Mouse (Mus musculus) skeletal muscle tissue, adult 2 months (tissue): ENCODE results near the gene Lysmd3.
A peak's percentile ranks its signal among the peaks of the same experiment; 100 is the strongest.
"Not testable (repeated sequence)": the region's sequence is repeated elsewhere in the genome, so short reads cannot be mapped to it uniquely, and the experiment has no call there.

Experiments used
- DNase-seq: peaks from one replicate; pipeline ENCODE4 v3.0.0-alpha.2; 2012; ENCODE audit warnings: low read depth, low spot score

Gene Lysmd3

GRCm38 (mm10) chr13:81657351-81658052 is at the start of gene Lysmd3:
Gene Lysmd3 (plus strand): TSS chr13:81657663.
- peak; percentile 88 for DNase-seq

- DNase-seq, result no peak
Measured at GRCm38 (mm10) chr13:81610349-81610748, 47.1 kb upstream of the Lysmd3 start.

- DNase-seq, result not testable (repeated sequence)
Measured at GRCm38 (mm10) chr13:81627861-81628260, 29.6 kb upstream of the Lysmd3 start.

GRCm38 (mm10) chr13:81628631-81629190 is 28.8 kb upstream of the Lysmd3 start:
- no peak for DNase-seq

- DNase-seq, result no peak
Measured at GRCm38 (mm10) chr13:81629395-81629794, 28.1 kb upstream of the Lysmd3 start.

GRCm38 (mm10) chr13:81630566-81630965 is 26.9 kb upstream of the Lysmd3 start:
- DNase-seq, result no peak

GRCm38 (mm10) chr13:81632720-81633415 is 24.6 kb upstream of the Lysmd3 start, which contains the start of gene Adgrv1:
Gene Adgrv1 (minus strand): TSS chr13:81633154.
- DNase-seq, result no peak

GRCm38 (mm10) chr13:81639624-81640023 is 17.8 kb upstream of the Lysmd3 start:
- DNase-seq, result no peak

- DNase-seq, result no peak
Measured at GRCm38 (mm10) chr13:81640881-81641280, 16.6 kb upstream of the Lysmd3 start.

- DNase-seq, result peak; percentile 21
Measured at GRCm38 (mm10) chr13:81641289-81642045, 16.0 kb upstream of the Lysmd3 start.

- no peak for DNase-seq
Measured at GRCm38 (mm10) chr13:81642491-81643149, 14.8 kb upstream of the Lysmd3 start.

GRCm38 (mm10) chr13:81644047-81644565 is 13.4 kb upstream of the Lysmd3 start:
- DNase-seq, result no peak

- DNase-seq, result no peak
Measured at GRCm38 (mm10) chr13:81646348-81646747, 11.1 kb upstream of the Lysmd3 start.

GRCm38 (mm10) chr13:81650382-81650781 is 7.1 kb upstream of the Lysmd3 start:
- DNase-seq, result not testable (repeated sequence)

GRCm38 (mm10) chr13:81656091-81656850 is 1.2 kb upstream of the Lysmd3 start:
- no peak for DNase-seq

- no peak for DNase-seq
Measured at GRCm38 (mm10) chr13:81657008-81657350, 484 bp upstream of the Lysmd3 start.

GRCm38 (mm10) chr13:81658053-81658752 is 740 bp downstream of the Lysmd3 start:
- peak; percentile 4 for DNase-seq

- no peak for DNase-seq
Measured at GRCm38 (mm10) chr13:81663566-81664330, 6.3 kb downstream of the Lysmd3 start.

GRCm38 (mm10) chr13:81664331-81664698 is 6.9 kb downstream of the Lysmd3 start:
- DNase-seq, result peak; percentile 15
